Mouse (Mus musculus) E14TG2a.4 (cell line): Measurements from ENCODE around the gene Zfp280b.

Experiments
- H3K27me3 ChIP-seq: 2 replicates; pipeline ENCODE4 v1.6.1; 2014; ENCODE audit warnings: low read length, control low read depth; ENCODE audit not compliant: insufficient read depth
- H3K36me3 ChIP-seq: 2 replicates; pipeline ENCODE4 v1.6.1; 2014; ENCODE audit warnings: low read length, control low read depth; ENCODE audit not compliant: insufficient read depth
- H3K4me1 ChIP-seq: replicated peaks from 2 replicates; pipeline ENCODE4 v1.6.1; 2014; ENCODE audit warnings: low read depth, low read length, control low read depth
- H3K4me3 ChIP-seq: replicated peaks from 2 replicates; pipeline ENCODE4 v1.5.1; 2014; ENCODE audit warnings: mild to moderate bottlenecking, low read length
- H3K9me3 ChIP-seq: 2 replicates; pipeline ENCODE4 v1.6.1; 2014; ENCODE audit warnings: low read length, control low read depth
- CTCF ChIP-seq: conservative IDR thresholded peaks from 2 replicates; pipeline ENCODE4 v1.5.1; 2014; ENCODE audit warnings: low read length
- NANOG ChIP-seq: IDR thresholded peaks from 2 replicates; pipeline ENCODE4 v1.6.1; 2014; ENCODE audit warnings: borderline replicate concordance, low read length, mixed read lengths
- POU5F1 ChIP-seq: IDR thresholded peaks from 2 replicates; pipeline ENCODE4 v1.6.1; 2014; ENCODE audit warnings: low read length, borderline replicate concordance

Zfp280b gene

GRCm38 (mm10) chr10:76002615-76003014 is 29.8 kb upstream of the Zfp280b start:
- peaks cover 73% of the 10 kb centered on the region for H3K4me1 ChIP-seq
- H3K4me3 ChIP-seq = peak overlapping the region; percentile 56
- TF ChIP-seq POU5F1 (no peak), NANOG (peak; percentile 30; the same call in 1 of the 2 replicates), CTCF (no peak)
- no peaks in the 10 kb centered on the region for H3K27me3 ChIP-seq
- H3K9me3 ChIP-seq = no peaks in the 10 kb centered on the region
- peaks cover 11% of the 10 kb centered on the region; the same call in 1 of the 2 replicates for H3K36me3 ChIP-seq

- TF ChIP-seq POU5F1 = no peak
- TF ChIP-seq CTCF = no peak
- no peak for TF ChIP-seq NANOG
- Histone ChIP-seq H3K4me1 (peaks cover 69% of the 10 kb centered on the region), H3K36me3 (peaks cover 11% of the 10 kb centered on the region; the same call in 1 of the 2 replicates), H3K4me3 (0 out of 2 replicates have a peak overlapping the region, but pooled peaks have one; percentile 2), H3K27me3 (no peaks in the 10 kb centered on the region), H3K9me3 (no peaks in the 10 kb centered on the region)
Observed at GRCm38 (mm10) chr10:76003221-76003620, 29.2 kb upstream of the Zfp280b start.

- 0 out of 2 replicates have a peak, but pooled peaks cover 4% of the 10 kb centered on the region for H3K36me3 ChIP-seq
- H3K9me3 ChIP-seq = no peaks in the 10 kb centered on the region
- H3K27me3 ChIP-seq = no peaks in the 10 kb centered on the region
Observed at GRCm38 (mm10) chr10:76006385-76006784, 26.1 kb upstream of the Zfp280b start.

GRCm38 (mm10) chr10:76009812-76010211 is 22.6 kb upstream of the Zfp280b start:
- Histone ChIP-seq H3K4me3 (no peak overlapping the region), H3K27me3 (no peaks in the 10 kb centered on the region), H3K4me1 (peaks cover 26% of the 10 kb centered on the region), H3K36me3 (0 out of 2 replicates have a peak, but pooled peaks cover 4% of the 10 kb centered on the region), H3K9me3 (no peaks in the 10 kb centered on the region)
- TF ChIP-seq POU5F1 (no peak), NANOG (no peak), CTCF (no peak)

More at GRCm38 (mm10) chr10:76006385-76006784, 26.1 kb upstream of the Zfp280b start:
- no peak overlapping the region for H3K4me3 ChIP-seq
- no peak for TF ChIP-seq POU5F1
- TF ChIP-seq NANOG = no peak
- no peak for TF ChIP-seq CTCF
- H3K4me1 ChIP-seq = peaks cover 58% of the 10 kb centered on the region

- TF ChIP-seq NANOG (no peak), CTCF (no peak), POU5F1 (no peak)
- peaks cover 19% of the 10 kb centered on the region for H3K4me1 ChIP-seq
- no peaks in the 10 kb centered on the region for H3K27me3 ChIP-seq
- H3K4me3 ChIP-seq = no peak overlapping the region
- H3K36me3 ChIP-seq = no peaks in the 10 kb centered on the region
- peaks cover 9% of the 10 kb centered on the region; the same call in 1 of the 2 replicates for H3K9me3 ChIP-seq
Observed at GRCm38 (mm10) chr10:76012922-76013321, 19.5 kb upstream of the Zfp280b start.

GRCm38 (mm10) chr10:76016886-76017285 is 15.6 kb upstream of the Zfp280b start:
- H3K4me3 ChIP-seq = no peak overlapping the region

GRCm38 (mm10) chr10:76021728-76022127 is 10.7 kb upstream of the Zfp280b start:
- Histone ChIP-seq H3K9me3 (peaks cover 31% of the 10 kb centered on the region), H3K4me1 (peaks cover 23% of the 10 kb centered on the region), H3K4me3 (no peak overlapping the region), H3K36me3 (no peaks in the 10 kb centered on the region), H3K27me3 (no peaks in the 10 kb centered on the region)
- TF ChIP-seq NANOG = no peak
- no peak for TF ChIP-seq CTCF
- TF ChIP-seq POU5F1 = no peak

More at GRCm38 (mm10) chr10:76016886-76017285, 15.6 kb upstream of the Zfp280b start:
- Histone ChIP-seq H3K4me1 (no peaks in the 10 kb centered on the region), H3K36me3 (no peaks in the 10 kb centered on the region), H3K27me3 (no peaks in the 10 kb centered on the region), H3K9me3 (peaks cover 20% of the 10 kb centered on the region)
- no peak for TF ChIP-seq NANOG
- no peak for TF ChIP-seq CTCF
- TF ChIP-seq POU5F1 = no peak

GRCm38 (mm10) chr10:76023921-76024320 is 8.5 kb upstream of the Zfp280b start:
- TF ChIP-seq NANOG (no peak), POU5F1 (no peak), CTCF (no peak)
- peak overlapping the region; percentile 53 for H3K4me3 ChIP-seq
- peaks cover 38% of the 10 kb centered on the region for H3K4me1 ChIP-seq
- no peaks in the 10 kb centered on the region for H3K36me3 ChIP-seq
- peaks cover 27% of the 10 kb centered on the region for H3K9me3 ChIP-seq
- H3K27me3 ChIP-seq = no peaks in the 10 kb centered on the region
